Mouse (Mus musculus): ENCODE measurements around the gene Trim31. TPM values are rescaled to one million over a fixed set of nuclear protein-coding genes. Genes with fewer than 3 reads are reported as not detected.
A peak's percentile ranks its signal among the peaks of the same experiment; 100 is the strongest.

Trim31 gene
- total RNA-seq, 2 experiments from 2014 or later = not detected

DNA sequence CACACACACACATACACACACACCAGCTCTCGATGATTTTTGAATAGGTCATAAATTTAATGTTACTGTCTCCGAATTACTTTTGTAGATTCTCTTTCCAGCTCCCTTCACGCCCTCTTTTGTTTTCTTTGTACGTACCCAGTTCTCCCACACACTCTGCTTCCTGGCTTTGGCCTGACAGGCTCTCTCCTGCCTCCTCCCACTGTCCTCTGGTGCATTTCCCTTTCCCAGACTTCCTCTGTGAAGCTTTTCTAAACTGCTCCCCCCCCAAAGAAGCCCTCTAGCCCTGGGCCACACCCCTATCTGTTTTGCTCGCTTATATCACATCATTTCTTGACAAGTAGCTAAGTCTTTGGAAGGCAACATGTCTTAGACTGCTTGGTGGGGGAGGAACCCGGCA, 32.3 kb downstream of the Trim31 start:
- DNase-seq (ENCODE audit: extremely low spot score in 1 of 2, low spot score in 2 of 2) = no peak
- TF ChIP-seq CTCF (IDR thresholded peaks at IDR 0.05) = no peak
- H3K27ac ChIP-seq = no peak overlapping the region
- no peak overlapping the region for H3K4me3 ChIP-seq
- intact Hi-C loops (cut with DNase I) = no loop called here

DNA sequence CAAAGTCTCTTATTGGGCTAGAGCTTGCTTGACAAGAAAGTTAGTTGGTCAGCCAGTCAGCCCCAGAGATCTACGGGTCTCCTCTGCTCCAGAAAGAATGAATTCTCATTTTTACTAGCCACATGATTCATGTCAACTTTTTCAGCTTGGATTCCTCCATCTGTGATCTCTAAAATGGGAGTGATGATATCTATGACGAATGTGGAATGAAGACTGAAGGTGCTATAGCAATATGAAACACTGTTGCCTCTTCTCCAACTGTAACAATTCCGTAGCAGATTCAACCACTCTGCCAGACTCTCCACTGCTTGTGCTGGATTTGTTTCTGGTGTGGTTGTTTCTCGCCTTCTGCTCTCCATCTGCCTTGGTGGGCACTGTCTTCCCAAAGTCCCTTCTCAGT, 33.2 kb downstream of the Trim31 start:
- no peak for DNase-seq (ENCODE audit: extremely low spot score in 1 of 2, low spot score in 2 of 2)

DNA sequence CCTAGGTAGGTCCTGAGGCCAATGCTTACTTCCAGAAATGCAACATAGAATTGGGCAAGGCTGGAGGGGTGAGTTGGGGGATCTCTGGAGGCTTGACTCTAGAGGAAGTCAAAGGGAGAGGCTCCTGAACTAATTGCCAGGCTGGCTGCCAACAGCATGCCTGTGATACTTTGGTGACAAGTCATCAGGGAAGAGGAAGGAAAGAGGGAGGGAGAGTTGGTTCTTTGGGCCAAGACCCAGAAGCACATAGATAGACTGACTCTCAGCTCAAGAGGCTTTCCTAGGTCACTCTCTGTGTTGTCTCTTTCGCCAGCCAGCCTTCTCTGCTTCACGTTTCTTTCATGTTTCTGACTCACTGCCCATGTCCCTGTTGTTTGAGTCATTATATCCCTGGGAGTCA, 33.9 kb downstream of the Trim31 start:
- Histone ChIP-seq H3K27ac (no peak overlapping the region), H3K4me3 (no peak overlapping the region)
- no peak for DNase-seq (ENCODE audit: extremely low spot score in 1 of 2, low spot score in 2 of 2)
- no peak for TF ChIP-seq CTCF (IDR thresholded peaks at IDR 0.05)
- intact Hi-C loops (cut with DNase I) = no loop called here

More for the DNA sequence above, 33.2 kb downstream of the Trim31 start:
- Histone ChIP-seq H3K27ac (no peak overlapping the region), H3K4me3 (no peak overlapping the region)
- intact Hi-C loops (cut with DNase I) = no loop called here
- no peak for TF ChIP-seq CTCF (IDR thresholded peaks at IDR 0.05)

DNA sequence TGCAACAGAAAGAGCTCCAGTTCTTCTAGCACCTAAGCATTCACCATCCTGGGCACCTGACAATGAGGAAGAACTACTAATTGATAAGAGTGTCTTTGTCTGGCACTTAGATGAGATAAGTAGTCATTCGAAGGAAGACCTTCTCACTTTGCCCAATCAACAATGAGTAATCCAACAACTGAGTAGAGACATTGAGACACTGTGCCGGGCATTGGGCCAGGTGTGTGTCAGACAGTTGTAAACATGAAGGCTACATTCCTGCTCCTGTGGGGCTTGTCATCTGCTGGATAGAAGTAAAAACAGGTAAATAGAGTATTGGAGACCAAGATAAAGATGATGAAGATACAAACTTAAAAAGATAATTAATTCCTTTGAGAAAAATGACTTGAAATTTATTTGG, 40.1 kb downstream of the Trim31 start:
- no peak for DNase-seq (ENCODE audit: extremely low spot score in 1 of 2, low spot score in 2 of 2)
- Histone ChIP-seq H3K4me3 (no peak overlapping the region), H3K27ac (no peak overlapping the region)
- intact Hi-C loops (cut with DNase I) = no loop called here
- no peak for TF ChIP-seq CTCF (IDR thresholded peaks at IDR 0.05)

DNA sequence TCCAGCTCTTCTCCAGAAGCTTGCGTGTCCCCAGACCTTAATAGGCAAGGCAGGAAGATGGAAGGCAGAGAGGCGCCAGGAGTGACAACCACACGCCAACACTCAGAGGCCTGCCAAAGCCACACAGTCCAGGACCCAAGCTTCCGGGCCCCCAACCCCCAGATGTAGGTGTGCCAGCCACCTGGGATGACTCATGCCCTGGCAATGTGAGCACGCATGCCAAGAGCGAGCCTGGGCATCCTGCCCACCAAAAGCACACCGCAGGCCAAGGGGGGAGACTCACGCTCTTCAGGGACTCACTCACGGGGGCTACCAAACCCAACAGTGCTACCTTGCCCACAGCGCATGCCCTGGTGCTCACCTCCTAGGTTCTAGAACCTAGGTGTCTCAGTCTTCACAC, 44.5 kb downstream of the Trim31 start:
- intact Hi-C loops (cut with DNase I) = loop anchor here (1.0 to 2.0 kb wide), 2 partner anchors 14 to 16 kb away; partner anchors contain the start of genes Znrd1 and Znrd1as
- DNase-seq (ENCODE audit: extremely low spot score in 1 of 2, low spot score in 2 of 2) = peak; percentile 50 to 78
- peak overlapping the region; percentile 89 for H3K27ac ChIP-seq
- no peak for TF ChIP-seq CTCF (IDR thresholded peaks at IDR 0.05)
- H3K4me3 ChIP-seq = peak overlapping the region; percentile 58

DNA sequence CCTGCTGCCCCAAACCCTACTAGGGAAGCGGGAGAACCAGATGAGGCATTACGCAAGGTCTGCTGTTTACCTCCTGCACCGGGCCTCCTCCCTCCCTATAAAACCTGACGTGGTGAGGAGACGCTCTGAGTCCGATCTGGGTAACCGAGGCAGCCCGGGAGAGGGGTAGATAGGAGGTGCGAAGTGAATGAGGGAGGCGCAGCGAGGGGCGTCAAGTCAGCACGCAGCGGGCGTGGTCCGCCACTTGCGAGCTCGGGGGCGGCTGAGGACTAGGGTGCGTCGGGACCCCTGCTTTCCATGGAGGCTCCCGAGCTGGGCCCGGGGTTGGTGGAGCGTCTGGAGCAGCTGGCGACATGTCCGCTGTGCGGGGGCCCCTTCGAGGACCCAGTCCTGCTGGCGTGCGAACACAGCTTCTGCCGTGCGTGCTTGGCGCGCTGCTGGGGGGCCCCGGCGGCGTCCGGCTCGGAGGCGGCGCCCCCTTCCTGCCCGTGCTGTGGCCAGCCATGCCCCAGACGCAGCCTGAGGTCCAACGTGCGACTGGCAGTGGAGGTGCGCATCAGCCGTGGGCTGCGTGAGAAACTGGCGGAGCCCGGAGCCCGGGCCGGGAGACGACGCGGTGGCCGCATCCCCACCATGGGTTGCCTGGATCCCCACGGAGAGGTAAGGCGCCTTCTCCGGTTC, 45.0 kb downstream of the Trim31 start, which contains the start of gene Rnf39:
Rnf39 (plus strand) TSS at position 128 of the 681 bp plus-strand sequence.
- H3K27ac ChIP-seq = peak within 1 kb of the TSS; percentile 89
- intact Hi-C loops (cut with DNase I) = loop anchor here (1.0 to 2.0 kb wide), 2 partner anchors 14 to 15 kb away; partner anchors contain the start of genes Znrd1 and Znrd1as
- DNase-seq (ENCODE audit: extremely low spot score in 1 of 2, low spot score in 2 of 2) = peak in 1 of 2 experiments; percentile 59

DNA sequence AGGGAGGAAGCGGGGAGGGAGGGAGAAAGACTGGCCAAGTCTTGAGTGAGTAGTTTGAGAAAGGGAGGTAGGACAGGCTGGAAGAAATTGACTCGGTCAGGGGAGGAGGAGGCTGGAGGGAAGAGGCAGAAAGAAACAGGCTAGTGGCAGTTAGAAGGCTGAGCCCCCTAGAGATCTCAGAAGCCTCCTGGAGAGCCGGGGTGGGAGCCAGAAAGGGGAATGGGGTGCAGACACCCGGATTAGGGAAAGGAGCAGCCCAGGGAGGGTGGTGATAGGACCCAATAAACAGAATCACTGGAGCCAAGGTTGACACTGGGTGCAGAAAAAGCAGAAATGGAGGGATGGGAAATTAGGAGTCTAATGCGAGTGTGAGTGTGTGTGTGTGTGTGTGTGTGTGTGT, 45.8 kb downstream of the Trim31 start:
- no peak for DNase-seq (ENCODE audit: extremely low spot score in 1 of 2, low spot score in 2 of 2)
- TF ChIP-seq CTCF (IDR thresholded peaks at IDR 0.05) = no peak
- Histone ChIP-seq H3K27ac (peak overlapping the region; percentile 89), H3K4me3 (peak overlapping the region; percentile 58)
- intact Hi-C loops (cut with DNase I) = loop anchor here (2.0 kb wide), 1 partner anchor 15 kb away; no protein-coding TSS in a partner anchor

More for the DNA sequence above, 45.0 kb downstream of the Trim31 start, which contains the start of gene Rnf39:
- TF ChIP-seq CTCF (IDR thresholded peaks at IDR 0.05) = no peak
- peak within 1 kb of the TSS; percentile 58 for H3K4me3 ChIP-seq

DNA sequence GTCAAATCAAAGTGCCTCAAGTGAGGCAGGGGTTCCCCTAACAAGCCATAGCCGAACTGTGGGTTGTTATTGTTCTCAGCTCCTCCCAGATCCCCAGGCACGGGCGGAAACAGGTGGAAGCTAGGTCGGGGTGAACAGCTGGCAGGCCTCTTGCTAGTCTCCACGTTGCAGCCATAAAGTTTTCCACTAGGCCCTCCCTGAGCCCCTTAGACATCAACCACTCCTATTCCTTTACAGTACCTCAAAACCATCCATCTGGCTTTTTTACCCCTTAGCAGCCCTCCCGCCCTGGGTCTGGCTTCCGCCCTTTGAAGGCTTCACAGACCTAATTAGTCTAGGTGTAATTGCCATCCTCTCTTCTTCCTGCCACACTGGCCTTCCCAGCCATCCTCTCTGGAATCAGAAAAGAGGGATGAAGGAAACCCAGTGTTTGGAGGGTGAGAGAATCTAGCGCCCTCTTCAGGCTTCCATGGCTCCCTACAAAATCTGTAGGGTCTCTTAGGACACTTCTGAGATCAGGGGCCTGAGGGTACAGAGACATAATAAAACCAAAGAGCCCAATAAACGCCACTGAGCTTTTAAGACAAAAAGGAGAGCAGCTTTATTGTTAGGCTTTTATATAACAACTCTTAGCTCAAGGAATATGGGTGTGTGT, 46.3 kb downstream of the Trim31 start:
- Histone ChIP-seq H3K4me3 (peak overlapping the region; percentile 39), H3K27ac (no peak overlapping the region)
- peak; percentile 61 for TF ChIP-seq CTCF (IDR thresholded peaks at IDR 0.05)
- DNase-seq (ENCODE audit: extremely low spot score in 1 of 2, low spot score in 2 of 2) = peak in 1 of 2 experiments; percentile 36
- intact Hi-C loops (cut with DNase I) = no loop called here

DNA sequence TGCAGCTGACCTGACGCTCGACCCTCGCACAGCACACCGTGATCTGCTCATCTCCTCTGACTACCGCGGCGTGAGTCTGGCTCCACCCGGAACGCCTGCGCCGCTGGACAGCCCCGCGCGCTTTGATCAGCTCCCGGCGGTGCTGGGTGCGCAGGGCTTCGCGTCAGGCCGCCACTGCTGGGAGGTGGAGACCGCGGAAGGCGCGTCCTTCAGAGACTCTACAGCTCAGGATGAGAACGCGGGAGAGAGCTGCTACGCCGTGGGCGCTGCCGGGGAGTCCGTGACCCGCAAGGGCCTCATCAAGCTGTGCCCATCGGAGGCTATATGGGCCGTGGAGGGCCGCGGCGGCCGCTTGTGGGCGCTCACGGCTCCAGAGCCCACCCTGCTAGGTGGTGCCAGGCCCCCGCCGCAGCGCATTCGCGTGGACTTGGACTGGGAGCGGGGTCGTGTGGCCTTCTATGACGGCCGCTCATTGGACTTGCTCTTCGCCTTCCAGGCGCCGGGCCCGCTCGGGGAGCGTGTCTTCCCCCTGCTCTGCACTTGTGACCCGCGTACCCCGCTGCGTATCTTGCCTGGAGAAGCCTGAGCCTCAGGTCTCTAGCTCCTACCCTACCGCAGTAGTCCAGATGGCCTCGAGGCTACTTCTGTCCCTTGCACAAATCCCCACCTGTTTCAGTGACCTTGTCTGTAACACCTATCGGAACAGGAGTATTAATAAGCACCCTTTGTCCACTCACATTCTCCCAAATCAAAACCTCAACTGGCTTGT, 49.3 kb downstream of the Trim31 start:
- intact Hi-C loops (cut with DNase I) = loop anchor here (2.0 kb wide), 1 partner anchor 100 kb away; no protein-coding TSS in a partner anchor
- peak; percentile 33 for TF ChIP-seq CTCF (IDR thresholded peaks at IDR 0.05)
- peak overlapping the region; percentile 55 for H3K4me3 ChIP-seq
- H3K27ac ChIP-seq = peak overlapping the region; percentile 87
- peak; percentile 67 to 71 for DNase-seq (ENCODE audit: extremely low spot score in 1 of 2, low spot score in 2 of 2)

DNA sequence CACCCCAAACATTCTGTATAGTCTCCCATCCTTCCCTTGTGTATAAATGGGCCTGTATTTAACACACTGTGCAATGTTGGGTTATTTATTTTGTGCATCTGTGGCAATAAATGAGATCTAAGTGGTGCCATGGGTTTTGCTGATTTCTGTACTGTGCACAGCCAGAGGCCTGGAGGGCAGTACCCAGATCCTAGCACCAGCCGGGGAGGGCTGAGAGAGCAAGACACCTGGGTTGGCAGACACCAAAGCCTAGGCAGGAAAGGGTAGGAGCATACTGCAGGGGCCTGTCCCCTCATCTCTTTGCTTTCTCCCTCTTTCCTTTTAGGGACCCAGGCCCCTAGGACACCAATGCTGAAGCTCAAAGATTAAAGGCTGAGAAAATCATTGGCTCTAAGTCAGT, 50.4 kb downstream of the Trim31 start:
- intact Hi-C loops (cut with DNase I) = no loop called here
- Histone ChIP-seq H3K4me3 (no peak overlapping the region), H3K27ac (no peak overlapping the region)
- no peak for TF ChIP-seq CTCF (IDR thresholded peaks at IDR 0.05)
- no peak for DNase-seq (ENCODE audit: extremely low spot score in 1 of 2, low spot score in 2 of 2)

DNA sequence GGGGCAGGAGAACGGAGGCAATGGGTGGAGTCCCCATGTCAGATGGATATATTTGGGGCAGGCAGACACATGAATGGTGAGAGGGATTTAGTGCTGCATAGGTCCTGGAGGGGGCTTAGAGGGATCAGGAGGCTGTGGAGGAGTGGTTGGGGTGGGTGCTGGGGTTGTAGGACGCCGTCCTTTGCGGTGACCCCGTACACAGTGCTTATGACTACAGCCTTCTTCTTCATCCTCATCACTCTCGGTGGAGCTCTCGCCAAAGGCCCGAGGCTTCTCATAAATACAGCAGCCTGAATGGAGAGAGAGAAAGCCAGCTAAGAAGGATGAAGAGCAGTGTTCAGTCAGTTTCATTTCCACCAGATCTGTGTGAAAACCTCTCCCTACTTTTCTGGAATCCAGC, 51.3 kb downstream of the Trim31 start:
- Histone ChIP-seq H3K4me3 (no peak overlapping the region), H3K27ac (no peak overlapping the region)
- no peak for DNase-seq (ENCODE audit: extremely low spot score in 1 of 2, low spot score in 2 of 2)
- TF ChIP-seq CTCF (IDR thresholded peaks at IDR 0.05) = no peak
- intact Hi-C loops (cut with DNase I) = no loop called here
